Mouse (Mus musculus): ENCODE measurements around the gene Zfp428.
A peak's percentile ranks its signal among the peaks of the same experiment; 100 is the strongest.
"Not testable (repeated sequence)": the region's sequence is repeated elsewhere in the genome, so short reads cannot be mapped to it uniquely, and the experiment has no call there.

Gene Zfp428

DNA sequence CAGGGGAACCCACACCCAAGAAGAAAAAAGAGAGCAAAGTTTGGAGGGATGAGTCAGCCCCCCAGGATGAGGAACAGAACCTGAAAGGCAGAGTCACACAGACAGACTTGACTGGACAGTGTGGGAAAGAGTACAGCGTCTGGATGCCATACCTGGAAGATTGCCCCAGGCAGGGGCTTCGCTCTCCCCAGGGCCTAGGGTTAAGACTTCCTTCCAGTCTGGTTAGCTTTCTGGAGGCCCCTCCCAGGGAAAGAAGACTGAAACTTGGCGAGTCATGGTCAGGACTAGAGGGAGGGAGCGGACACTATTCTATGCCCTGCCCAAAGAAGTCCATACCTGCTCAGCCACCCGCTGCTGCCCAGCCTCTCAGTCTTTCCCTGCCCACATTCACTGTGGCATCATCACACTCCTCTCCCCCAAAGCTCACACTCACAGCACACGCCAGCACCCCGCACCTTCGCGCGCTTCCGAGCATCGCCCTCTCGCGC lies 25.8 kb upstream of the Zfp428 start:
- no peak for DNase-seq (ENCODE audit: low spot score)

DNA sequence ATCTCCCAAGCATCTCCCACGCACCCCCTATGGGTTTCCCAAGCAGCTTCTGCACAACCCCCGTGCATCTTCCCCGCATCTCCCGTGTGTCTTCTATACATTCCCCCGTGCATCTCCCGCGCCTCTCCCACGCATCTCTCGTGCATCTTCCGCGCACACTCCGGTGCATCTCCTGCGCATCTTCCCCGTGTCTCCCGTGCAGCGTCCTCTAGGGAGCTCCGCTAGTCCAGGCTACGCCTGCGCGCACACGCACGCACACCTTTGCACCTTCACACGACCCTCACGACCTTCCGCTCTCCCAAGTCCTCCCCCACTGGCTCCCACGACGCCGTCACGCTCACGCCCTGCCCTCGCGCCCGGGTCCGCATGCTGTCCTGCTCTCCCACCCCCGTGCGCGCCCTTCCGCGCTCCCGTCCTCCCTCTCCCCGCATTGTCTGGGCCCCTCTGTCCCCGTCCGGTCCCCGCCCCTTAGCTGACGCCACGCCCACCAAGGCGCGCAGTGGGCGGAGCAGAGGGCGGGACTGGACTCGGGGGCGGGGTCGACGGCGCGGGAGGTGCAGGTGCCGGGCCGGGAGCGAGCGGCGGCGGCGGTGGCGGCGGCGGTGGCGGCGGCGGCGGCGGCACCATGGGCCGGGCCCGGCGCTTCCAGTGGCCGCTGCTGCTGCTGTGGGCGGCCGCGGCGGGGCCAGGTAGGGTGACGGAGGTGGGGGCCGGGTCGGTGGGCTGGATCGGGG lies 25.2 kb upstream of the Zfp428 start, which contains the start of gene Cadm4:
Gene Cadm4 (plus strand): TSS at position 550 of the 734 bp plus-strand sequence.
- peak; percentile 68 for DNase-seq (ENCODE audit: low spot score)

DNA sequence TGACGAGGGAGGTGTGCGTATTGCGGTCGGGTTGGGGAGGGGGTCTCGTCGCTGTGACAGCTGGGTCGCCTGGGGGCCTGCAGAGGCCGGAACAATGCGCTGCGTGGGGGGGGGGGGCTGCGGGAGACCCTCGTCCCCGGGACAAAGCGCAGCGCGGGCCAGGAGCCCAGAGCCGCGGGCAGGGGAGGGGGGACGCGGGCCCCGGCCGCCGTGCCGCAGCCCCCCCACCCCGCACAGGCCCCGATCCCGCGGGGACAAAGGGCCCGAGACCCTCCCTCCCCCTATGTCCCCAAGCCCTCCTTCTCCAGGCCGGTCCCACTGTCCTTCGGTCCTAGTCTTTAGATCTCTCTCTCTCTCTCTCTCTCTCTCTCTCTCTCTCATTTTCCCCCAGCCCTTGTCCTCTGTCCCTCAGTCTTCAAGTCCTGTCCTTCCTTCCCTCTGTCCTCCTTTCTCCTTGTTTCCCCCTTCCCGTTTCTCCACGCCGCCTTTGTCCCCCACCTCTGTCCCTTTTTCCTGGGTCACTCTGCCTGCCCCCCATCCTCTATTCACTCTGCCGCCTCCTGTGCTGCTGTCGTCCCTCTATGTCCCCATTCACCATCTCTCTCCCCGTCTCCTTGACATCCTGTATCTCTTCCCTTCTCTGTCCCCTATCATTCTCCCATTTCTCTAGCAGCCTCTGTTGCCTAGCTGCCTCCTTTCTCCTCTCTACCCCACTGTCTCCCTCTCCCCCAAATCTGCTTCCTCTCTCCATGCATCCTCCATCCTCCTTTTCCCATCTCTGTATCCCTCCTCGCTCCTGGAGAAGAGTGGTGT lies 24.4 kb upstream of the Zfp428 start:
- DNase-seq (ENCODE audit: low spot score), result no peak

DNA sequence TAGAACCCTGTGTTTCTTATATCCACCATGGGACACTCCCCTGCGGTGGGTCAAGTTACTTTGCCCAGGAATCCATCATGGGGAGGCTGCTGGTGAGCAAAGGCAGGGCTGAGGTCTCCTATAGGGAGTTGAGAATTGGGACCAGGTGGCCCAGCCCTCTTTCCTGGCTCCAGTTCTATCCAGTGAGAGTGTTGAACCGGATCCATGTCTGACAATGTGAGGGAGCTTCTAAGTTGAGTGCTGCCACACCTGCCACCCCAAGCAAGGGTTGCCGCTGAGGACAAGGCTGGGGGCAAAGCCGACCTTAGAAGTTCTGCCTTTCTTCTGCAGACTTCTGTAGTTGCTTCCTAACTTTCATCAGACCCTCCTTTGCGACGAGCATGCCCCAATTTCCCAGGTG lies 23.5 kb upstream of the Zfp428 start:
- not testable (repeated sequence) for DNase-seq (ENCODE audit: low spot score)

DNA sequence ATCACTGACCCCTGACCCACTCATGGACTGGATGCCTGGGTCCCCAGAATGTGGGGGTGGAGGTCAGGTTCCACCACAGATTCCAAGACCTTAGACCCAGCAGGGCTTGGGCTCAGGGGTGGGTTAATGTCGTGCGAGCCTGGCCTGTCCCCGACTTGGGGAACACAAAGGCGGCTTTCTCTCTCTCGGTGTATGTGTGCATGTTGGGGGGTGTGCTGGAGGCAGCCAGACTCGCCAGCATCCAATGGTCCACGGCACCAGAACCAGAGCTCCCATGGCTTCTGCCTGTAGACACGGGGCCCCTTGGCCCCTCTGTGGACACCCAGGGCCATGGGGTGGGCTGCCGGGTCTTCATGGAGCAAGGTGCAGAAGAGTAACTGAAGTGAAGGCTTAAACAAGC lies 21.3 kb upstream of the Zfp428 start:
- DNase-seq (ENCODE audit: low spot score), result no peak

DNA sequence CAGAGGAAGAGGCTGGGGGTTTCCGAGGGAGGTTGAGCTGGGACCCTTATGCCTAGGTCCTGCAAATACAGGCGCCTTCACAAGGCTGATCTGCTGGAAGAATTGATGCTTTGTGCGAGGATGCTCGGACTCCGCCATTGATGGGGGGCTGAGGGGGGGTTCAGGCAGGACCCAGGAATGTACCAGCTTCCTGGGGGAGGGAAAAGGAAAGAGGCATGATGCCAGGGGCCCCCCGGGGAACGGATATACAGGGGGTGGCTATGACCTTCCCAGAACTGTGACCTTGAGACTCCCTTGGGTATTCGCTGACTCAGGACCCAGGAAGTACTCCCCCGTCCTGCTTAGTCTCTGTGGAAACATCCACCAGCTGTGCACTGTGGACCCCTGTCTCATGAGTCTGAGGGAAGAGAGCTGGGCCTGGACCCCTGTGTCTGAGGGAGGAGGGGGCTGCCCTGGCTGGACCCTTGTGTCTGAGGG lies 20.1 kb upstream of the Zfp428 start:
- no peak for DNase-seq (ENCODE audit: low spot score)

DNA sequence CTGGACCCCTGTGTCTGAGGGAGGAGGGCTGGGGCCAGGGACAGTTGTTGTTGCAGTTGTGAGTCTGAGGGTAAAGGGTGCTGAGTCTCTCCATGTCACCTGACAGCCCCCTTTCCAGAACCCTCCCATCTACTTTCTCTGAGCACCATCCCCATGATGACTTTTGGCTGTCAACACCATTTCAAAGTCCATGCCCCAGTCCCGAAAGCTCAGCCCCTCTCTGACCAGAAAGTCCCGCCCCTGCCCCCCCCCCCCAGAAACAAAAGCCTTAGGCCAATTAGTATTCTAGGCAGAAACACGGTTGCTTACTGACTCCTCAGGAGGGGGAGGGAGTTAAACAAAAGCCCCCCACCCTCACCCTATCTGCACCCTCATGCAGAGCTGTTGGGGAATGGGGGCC lies 19.4 kb upstream of the Zfp428 start:
- DNase-seq (ENCODE audit: low spot score), result no peak

DNA sequence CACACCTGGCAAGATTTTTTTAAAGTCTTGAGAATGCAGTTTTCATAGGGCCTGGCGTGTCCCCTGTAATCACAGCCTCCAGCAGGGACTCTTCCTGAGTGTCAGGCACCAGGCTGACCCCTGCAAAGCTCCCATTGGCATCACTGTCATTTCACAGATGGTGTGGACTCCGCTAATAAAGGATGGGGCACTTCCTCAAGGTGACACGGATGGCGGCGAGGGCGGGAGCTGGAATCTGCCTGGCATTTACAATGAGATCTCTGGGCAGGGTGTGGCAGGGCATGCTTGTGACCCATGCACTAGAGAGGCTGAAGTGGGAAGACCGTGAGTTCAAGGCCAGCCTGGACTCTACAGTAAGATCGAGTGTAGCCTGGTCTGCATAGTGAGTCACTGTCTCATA lies 18.5 kb upstream of the Zfp428 start:
- DNase-seq (ENCODE audit: low spot score), result no peak

DNA sequence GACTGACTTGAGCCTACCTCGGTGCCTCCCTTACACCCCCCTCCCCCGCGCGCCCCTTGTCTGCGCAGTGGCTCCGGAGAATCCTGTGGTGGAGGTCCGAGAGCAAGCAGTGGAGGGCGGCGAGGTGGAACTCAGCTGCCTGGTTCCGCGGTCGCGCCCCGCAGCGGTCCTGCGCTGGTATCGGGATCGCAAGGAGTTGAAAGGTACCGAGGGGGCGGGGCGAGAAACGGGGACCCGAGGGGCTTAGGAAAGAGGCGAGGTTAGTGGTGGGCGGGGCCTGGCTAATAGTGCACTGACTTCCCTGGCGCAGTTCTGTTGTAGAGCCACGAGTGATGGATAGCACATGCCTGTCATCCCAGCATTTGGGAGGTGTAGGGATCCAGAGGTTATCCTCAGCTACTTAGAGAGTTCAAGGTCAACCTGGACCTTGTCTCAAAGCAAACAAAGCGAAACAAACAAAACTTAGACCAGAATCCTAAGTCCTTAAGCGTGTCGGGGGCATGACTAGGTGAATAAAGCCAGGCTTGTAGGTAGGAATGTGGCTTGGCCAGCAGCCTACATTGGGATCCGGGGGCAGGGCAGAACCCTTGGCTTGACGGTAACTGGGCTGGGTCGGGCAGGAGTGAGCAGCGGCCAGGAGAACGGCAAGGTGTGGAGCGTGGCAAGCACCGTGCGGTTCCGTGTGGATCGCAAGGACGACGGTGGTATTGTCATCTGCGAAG lies 6.8 kb upstream of the Zfp428 start:
- no peak for DNase-seq (ENCODE audit: low spot score)

DNA sequence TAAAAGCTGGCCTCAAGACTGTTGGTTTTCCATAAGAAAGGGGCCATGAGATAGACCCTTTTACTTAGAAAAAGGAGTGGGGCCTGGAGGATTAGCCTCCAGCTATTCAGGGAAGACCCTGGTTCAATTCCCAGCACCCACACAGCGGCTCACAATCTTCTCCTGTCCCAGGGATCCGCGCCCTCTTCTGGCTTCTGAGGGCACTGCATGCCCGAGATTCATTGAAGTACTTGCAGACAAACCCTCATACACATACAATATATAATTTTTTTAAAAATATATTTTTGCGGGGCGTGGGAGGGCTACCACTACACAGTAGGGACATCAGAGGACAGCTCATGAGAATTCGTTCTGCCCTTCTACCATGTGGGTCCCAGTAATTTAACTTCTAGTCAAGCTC lies 5.9 kb upstream of the Zfp428 start:
- peak; percentile 29 for DNase-seq (ENCODE audit: low spot score)

DNA sequence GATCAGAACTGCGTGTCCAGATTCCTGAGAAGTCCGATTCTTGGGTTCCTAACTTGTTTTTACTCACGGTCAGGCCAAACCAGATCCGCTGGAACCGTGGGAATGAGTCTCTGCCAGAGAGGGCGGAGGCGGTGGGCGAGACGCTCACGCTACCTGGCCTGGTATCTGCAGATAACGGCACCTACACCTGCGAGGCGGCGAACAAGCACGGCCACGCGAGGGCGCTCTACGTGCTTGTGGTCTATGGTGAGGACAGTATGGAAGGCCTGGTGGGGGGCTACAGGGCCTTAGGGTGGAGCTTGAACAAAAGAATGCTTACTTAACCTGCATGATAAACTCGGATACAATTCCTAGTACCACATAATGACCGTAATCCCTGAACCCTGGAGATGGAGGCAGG lies 5.3 kb upstream of the Zfp428 start:
- DNase-seq (ENCODE audit: low spot score), result peak; percentile 21

DNA sequence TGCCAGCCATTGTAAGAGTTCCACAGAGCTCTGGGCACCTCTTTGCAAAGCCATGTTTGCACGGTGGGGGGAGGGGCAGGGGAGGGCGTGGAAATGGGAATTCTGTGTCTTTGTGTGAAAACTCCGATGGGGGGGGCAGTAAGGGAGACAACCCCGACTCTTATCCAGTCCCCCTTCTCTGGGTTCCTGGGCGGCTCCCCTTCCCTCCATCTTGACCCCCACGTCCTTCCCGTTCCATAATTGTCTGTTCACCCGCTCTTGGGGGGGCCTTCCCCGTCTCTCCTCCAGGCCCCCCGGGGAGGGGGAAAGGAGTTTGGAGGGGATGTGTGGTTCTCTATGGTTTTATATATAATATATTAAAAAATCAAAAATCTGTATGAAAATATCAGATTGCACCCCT lies 2.8 kb upstream of the Zfp428 start:
- DNase-seq (ENCODE audit: low spot score), result no peak

DNA sequence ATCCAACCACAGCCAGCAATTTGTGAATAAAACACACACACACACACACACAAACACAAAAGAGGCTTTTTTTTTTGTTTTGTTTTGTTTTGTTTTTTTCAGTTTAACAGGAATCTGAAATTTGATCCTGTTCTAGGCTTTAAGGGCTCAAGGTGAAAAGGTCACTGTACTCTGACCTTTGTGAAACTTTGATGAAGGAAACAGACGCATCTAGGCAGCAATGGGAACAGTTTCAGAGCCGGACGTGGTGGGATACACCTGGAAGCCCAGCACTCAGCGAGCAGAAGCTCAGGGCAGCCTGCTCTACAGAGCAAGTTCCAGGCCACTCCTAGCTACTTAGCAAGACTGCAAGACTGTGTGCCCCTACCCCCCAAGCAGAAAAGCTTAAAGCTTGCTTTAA lies 1.9 kb upstream of the Zfp428 start:
- DNase-seq (ENCODE audit: low spot score), result no peak

DNA sequence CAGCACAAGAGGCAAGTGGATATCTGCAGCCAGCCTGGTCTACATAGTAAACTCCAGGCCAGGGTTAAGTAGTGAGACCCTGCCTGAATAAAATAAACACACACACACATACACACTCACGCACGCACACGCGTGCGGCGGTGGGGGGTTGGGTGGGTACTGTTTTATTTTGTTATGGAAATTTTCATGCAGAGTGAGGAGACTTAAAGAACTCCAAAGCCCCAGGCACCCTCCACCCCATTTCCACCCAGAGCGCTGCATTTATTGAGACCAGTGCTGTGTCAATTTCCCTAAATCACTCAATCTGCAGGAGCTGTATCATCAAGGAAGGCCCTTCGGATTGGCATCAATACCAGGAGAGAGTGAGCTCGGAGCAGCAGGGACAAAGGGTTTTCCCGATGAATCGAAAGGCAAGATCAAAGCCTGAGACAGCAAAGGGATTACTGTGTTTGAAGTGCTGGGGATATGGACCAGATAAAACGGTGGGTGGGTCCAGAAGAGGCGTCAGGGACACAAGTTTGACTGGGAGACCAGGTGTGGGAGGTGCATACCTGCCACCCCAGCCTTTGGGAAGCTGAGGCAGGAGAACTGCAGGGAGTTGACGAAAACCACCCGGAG lies 1.2 kb upstream of the Zfp428 start:
- DNase-seq (ENCODE audit: low spot score), result no peak

DNA sequence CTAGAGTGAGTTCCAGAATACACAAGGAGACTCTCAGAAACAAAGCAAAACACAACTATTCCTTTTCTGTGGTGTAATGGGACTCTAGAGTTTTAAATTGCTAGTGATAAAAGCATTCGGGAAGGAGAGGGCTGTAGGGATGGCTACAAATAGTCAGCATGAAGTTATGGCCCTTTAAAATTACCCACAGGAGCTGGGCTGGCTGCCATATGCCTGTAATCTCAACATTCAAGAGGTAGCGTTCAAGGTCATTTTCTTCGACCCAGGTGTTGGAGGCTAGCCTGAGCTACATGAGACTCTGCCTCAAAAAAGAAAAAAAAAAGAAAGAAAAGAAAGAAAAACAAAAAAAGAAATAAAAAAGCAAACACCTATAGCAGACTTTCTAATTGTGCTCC lies 744 bp upstream of the Zfp428 start:
- DNase-seq (ENCODE audit: low spot score), result no peak

DNA sequence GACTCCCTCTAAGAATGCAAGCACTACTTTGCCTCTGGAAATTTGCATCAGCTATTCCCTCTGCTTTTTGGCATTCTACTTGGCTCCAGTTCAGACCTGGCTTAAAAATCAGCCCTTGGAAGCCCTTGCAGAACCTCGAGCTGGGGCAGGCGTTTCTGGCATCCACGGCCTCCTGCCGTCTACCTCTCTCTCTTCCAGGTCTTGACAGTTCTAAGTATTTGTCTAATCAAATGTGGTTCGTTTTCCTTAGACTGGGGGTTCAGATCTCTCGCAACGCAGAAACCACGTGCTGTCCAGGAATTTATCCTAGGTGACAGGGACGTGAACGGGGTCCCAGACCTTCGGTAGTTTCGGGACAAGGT lies 349 bp upstream of the Zfp428 start:
- no peak for DNase-seq (ENCODE audit: low spot score)

DNA sequence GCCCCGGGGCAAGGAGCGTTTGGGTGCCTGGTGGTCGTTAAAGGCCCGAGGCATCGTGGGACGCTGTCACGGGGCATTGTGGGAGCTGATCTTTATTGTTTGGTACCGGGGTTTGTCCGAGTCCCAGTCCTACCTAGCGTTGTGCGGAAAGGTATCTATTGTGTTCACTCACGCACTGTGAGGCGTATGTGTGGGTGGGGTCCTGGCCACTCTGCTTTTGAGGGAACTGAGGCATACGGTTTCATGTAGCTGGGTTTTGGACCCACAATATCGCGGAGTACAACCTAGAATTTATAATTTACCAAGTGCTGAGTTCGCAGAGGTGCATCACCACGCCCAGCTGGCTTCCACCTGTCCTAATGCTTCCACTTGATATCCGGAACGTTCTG lies 914 bp downstream of the Zfp428 start:
- DNase-seq (ENCODE audit: low spot score), result no peak

DNA sequence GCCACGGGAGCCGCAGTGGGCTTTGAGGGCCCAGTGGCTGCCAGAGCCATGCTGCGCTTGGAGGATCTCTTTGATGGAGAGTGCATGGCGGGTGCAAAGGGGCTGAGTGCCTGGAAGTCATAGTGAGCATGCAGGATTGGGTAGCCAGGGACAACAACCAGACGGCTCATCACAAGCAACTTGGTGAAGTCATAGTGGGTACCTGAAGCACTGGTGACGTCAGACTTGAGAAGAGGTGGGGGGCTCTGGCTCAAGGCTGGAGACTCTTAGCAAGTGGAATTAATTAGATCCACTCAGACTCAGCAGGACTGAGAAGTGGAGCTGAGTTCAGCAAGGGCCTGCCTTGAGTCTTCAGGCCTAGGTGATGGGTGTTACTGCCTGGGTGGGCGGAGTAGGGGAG lies 5.5 kb downstream of the Zfp428 start, which contains the start of gene AC161166.1:
Gene AC161166.1 (minus strand): TSS at position 101 of the 400 bp plus-strand sequence.
- no peak for DNase-seq (ENCODE audit: low spot score)

DNA sequence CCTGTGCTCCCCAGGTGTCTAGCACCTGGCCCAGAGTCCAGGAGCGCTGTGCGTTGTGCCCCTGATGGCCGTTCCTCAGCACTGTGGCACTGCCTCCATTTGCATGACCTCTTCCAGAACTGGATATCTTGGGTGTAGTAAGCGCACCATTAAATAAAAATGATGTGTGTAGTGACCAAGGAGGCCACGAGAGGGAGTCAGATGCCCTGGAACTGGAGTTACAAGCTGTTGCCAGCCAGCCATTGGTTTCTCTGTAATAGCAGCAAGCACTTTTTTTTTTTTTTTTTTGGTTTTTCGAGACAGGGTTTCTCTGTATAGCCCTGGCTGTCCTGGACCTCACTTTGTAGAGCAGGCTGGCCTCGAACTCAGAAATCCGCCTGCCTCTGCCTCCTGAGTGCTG lies 9.5 kb downstream of the Zfp428 start:
- not testable (repeated sequence) for DNase-seq (ENCODE audit: low spot score)

DNA sequence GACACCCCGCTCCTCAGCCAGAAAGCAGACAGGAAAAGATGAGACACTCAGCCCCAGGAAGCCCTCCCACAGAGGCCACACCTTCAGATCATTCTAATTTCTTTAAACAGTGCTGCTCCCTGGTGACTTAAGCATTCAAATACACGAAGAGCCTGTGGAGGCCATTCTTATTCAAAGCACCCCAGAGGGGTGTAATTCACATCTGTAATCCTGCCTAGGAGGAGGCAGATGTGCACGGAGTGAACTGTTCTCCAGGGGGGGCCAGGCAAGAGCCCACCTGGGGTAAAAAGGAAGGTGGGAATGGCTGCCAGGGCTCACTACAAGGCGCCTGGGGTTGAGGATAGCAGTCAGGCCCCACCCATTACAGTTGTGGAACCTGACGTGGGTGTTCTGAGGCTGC lies 10.3 kb downstream of the Zfp428 start:
- no peak for DNase-seq (ENCODE audit: low spot score)

DNA sequence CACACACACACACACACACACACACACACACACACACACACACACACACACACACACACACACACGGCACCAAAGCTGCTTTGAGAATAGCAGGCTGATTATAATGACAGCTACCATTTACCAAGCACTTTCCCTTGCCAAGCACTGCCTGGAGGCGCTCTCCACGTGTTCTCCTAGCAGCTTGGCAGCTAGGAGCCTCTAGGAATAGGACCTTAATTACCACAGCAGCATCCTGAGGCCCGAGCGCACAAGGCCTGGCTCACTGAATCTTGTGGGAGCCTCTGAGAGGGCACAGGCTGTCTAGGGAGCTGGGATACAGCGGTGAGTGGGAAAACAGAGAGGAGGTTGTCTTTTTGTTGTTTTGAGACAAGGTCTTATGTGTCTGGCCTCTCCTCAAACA lies 10.8 kb downstream of the Zfp428 start:
- DNase-seq (ENCODE audit: low spot score), result no peak

DNA sequence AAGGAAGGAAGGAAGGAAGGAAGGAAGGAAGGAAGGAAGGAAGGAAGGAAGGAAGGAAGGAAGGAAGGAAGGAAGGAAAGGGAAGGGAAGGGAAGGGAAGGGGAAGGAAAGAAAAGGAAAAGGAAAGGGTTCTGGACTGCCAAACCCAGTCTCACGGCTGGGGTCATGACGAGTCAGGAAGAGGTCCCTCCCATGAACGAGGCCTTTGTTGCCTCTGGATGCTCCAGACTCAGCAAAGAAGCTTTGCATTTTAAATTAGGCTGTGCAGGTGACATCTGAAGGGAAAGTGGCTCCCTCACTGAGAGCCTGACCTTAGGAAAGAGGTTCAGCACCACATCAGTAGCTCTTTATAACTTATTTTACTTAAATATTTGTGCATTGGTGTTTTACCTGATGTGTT lies 12.3 kb downstream of the Zfp428 start:
- no peak for DNase-seq (ENCODE audit: low spot score)
